Mouse (Mus musculus) brain, embryonic 18.5 days (tissue): ENCODE data around the gene Lgsn.

Experiments used
- DNase-seq: peaks from one replicate; pipeline ENCODE4 v3.0.0-alpha.2; 2012; ENCODE audit warnings: low read depth, low spot score

The Lgsn gene

GRCm38 (mm10) chr1:31214831-31215230 is 38.6 kb downstream of the Lgsn start:
- no peak for DNase-seq

GRCm38 (mm10) chr1:31220599-31221250 is 44.5 kb downstream of the Lgsn start:
- DNase-seq: no peak

- no peak for DNase-seq
Measured at GRCm38 (mm10) chr1:31222564-31222963, 46.4 kb downstream of the Lgsn start, which contains the start of the genes 4931428L18Rik and Pih1d3. 4931428L18Rik (minus strand) TSS chr1:31222684. Pih1d3 (plus strand) TSS chr1:31222838.

- no peak for DNase-seq
Measured at GRCm38 (mm10) chr1:31233319-31234036, 57.3 kb downstream of the Lgsn start.
